Mouse (Mus musculus): ENCODE data around the gene Espn.

Gene Espn

GRCm38 (mm10) chr4:152151966-152152544 lies at the start of gene Espn:
Espn (minus strand) TSS chr4:152152371.
- DNase-seq (ENCODE audit: extremely low read depth, low read depth) = peak; percentile 57

- no peak for DNase-seq (ENCODE audit: extremely low read depth, low read depth)
Measured at GRCm38 (mm10) chr4:152201492-152201891, 49.3 kb upstream of the Espn start.

- no peak for DNase-seq (ENCODE audit: extremely low read depth, low read depth)
Measured at GRCm38 (mm10) chr4:152199617-152200016, 47.4 kb upstream of the Espn start.

- DNase-seq (ENCODE audit: extremely low read depth, low read depth) = no peak
Measured at GRCm38 (mm10) chr4:152197545-152197944, 45.4 kb upstream of the Espn start.

- DNase-seq (ENCODE audit: extremely low read depth, low read depth) = no peak
Measured at GRCm38 (mm10) chr4:152196276-152196675, 44.1 kb upstream of the Espn start.

GRCm38 (mm10) chr4:152194476-152195175 lies 42.5 kb upstream of the Espn start:
- DNase-seq (ENCODE audit: extremely low read depth, low read depth) = no peak

GRCm38 (mm10) chr4:152192569-152192968 lies 40.4 kb upstream of the Espn start:
- DNase-seq (ENCODE audit: extremely low read depth, low read depth) = no peak

- no peak for DNase-seq (ENCODE audit: extremely low read depth, low read depth)
Measured at GRCm38 (mm10) chr4:152190701-152191100, 38.5 kb upstream of the Espn start.

- DNase-seq (ENCODE audit: extremely low read depth, low read depth) = no peak
Measured at GRCm38 (mm10) chr4:152190096-152190653, 38.0 kb upstream of the Espn start.

- no peak for DNase-seq (ENCODE audit: extremely low read depth, low read depth)
Measured at GRCm38 (mm10) chr4:152189691-152190090, 37.5 kb upstream of the Espn start.

- no peak for DNase-seq (ENCODE audit: extremely low read depth, low read depth)
Measured at GRCm38 (mm10) chr4:152189071-152189470, 36.9 kb upstream of the Espn start.

- DNase-seq (ENCODE audit: extremely low read depth, low read depth) = no peak
Measured at GRCm38 (mm10) chr4:152188651-152189050, 36.5 kb upstream of the Espn start.

GRCm38 (mm10) chr4:152187142-152187541 lies 35.0 kb upstream of the Espn start:
- no peak for DNase-seq (ENCODE audit: extremely low read depth, low read depth)

GRCm38 (mm10) chr4:152186205-152187082 lies 34.3 kb upstream of the Espn start:
- DNase-seq (ENCODE audit: extremely low read depth, low read depth) = no peak

- no peak for DNase-seq (ENCODE audit: extremely low read depth, low read depth)
Measured at GRCm38 (mm10) chr4:152185510-152186204, 33.5 kb upstream of the Espn start.

GRCm38 (mm10) chr4:152185137-152185509 lies 33.0 kb upstream of the Espn start:
- peak; percentile 77 for DNase-seq (ENCODE audit: extremely low read depth, low read depth)

- no peak for DNase-seq (ENCODE audit: extremely low read depth, low read depth)
Measured at GRCm38 (mm10) chr4:152184353-152185035, 32.3 kb upstream of the Espn start.

- no peak for DNase-seq (ENCODE audit: extremely low read depth, low read depth)
Measured at GRCm38 (mm10) chr4:152182205-152182604, 30.0 kb upstream of the Espn start.

- DNase-seq (ENCODE audit: extremely low read depth, low read depth) = no peak
Measured at GRCm38 (mm10) chr4:152179946-152180660, 27.9 kb upstream of the Espn start.
